11 mouse cellular contexts compared by ENCODE assay signal in genomic region chr7:119285290-119285689, GRCm38 (mm10).
A peak's percentile ranks its signal among the peaks of the same experiment; 100 is the strongest.
DNase-seq lines count a peak whose midpoint lies in the region; ATAC-seq and TF ChIP-seq lines count a peak whose summit lies in the region.
"Had no signal": no experiment of that assay in that cellular context is flagged by ENCODE, and none has a peak within 500 bp of the region (broad histone marks: within the 10 kb centered on the region; RNA-seq: fewer than 3 reads in every experiment).

No protein-coding gene starts in this region.

- H3K4me1 ChIP-seq in forebrain, embryonic 15.5 days, result no peaks in the 10 kb centered on the region
- H3K4me1 ChIP-seq in forebrain, embryonic 12.5 days, result no peaks in the 10 kb centered on the region
- H3K4me1 ChIP-seq in midbrain, embryonic 15.5 days, result no peaks in the 10 kb centered on the region

- WGBS in forebrain, embryonic 15.5 days, result 76% methylated on average over 5 of the region's 5 CpGs
- 79% methylated on average over 5 of the region's 5 CpGs for WGBS in forebrain, embryonic 12.5 days
- WGBS in midbrain, embryonic 15.5 days, result 77% methylated on average over 5 of the region's 5 CpGs

- H3K9ac ChIP-seq in forebrain, embryonic 15.5 days (replicated peaks), result no peak overlapping the region
- no peak overlapping the region for H3K9ac ChIP-seq in forebrain, embryonic 12.5 days
- H3K9ac ChIP-seq in midbrain, embryonic 15.5 days, result no peak overlapping the region

- no peaks in the 10 kb centered on the region for H3K9me3 ChIP-seq in forebrain, embryonic 15.5 days
- H3K9me3 ChIP-seq in forebrain, embryonic 12.5 days, result no peaks in the 10 kb centered on the region
- H3K9me3 ChIP-seq in midbrain, embryonic 15.5 days, result no peaks in the 10 kb centered on the region

- H3K27me3 ChIP-seq in forebrain, embryonic 15.5 days, result no peaks in the 10 kb centered on the region
- H3K27me3 ChIP-seq in forebrain, embryonic 12.5 days, result no peaks in the 10 kb centered on the region
- no peaks in the 10 kb centered on the region for H3K27me3 ChIP-seq in midbrain, embryonic 15.5 days (replicated peaks)

- TF ChIP-seq CTCF in brain, embryonic 14.5 days (IDR thresholded peaks at IDR 0.05; ENCODE audit: borderline replicate concordance, extremely low read depth, insufficient read depth, insufficient read length), result no peak

- DNase-seq in brain, embryonic 14.5 days (ENCODE audit: low read depth), result peak; percentile 71
- DNase-seq in layer of hippocampus, adult 9-10 months (ENCODE audit: low spot score), result peak; percentile 45
- no peak for DNase-seq in heart, postnatal 10 days
- no peak for DNase-seq in urinary bladder, postnatal 10 days (ENCODE audit: low spot score)
- DNase-seq in urinary bladder, adult 18-20 months (ENCODE audit: low spot score in 2 of 2), result no peak
- DNase-seq: B cell, adult 2 months; kidney, adult 11 months had no signal

- intact Hi-C loops in heart, postnatal 10 days (cut with DNase I), result no loop called here

- H3K4me3 ChIP-seq in forebrain, embryonic 15.5 days, result no peak overlapping the region
- no peak overlapping the region for H3K4me3 ChIP-seq in forebrain, embryonic 12.5 days (replicated peaks)
- no peak overlapping the region for H3K4me3 ChIP-seq in midbrain, embryonic 15.5 days

- no peaks in the 10 kb centered on the region for H3K36me3 ChIP-seq in forebrain, embryonic 15.5 days
- H3K36me3 ChIP-seq in forebrain, embryonic 12.5 days (replicated peaks), result no peaks in the 10 kb centered on the region
- no peaks in the 10 kb centered on the region for H3K36me3 ChIP-seq in midbrain, embryonic 15.5 days (replicated peaks)
- H3K36me3 ChIP-seq: G1E had no signal

- no peak overlapping the region for H3K4me2 ChIP-seq in forebrain, embryonic 15.5 days (replicated peaks)
- H3K4me2 ChIP-seq in forebrain, embryonic 12.5 days, result no peak overlapping the region
- no peak overlapping the region for H3K4me2 ChIP-seq in midbrain, embryonic 15.5 days

- no peak for TF ChIP-seq POLR2A in brain, embryonic 14.5 days (IDR thresholded peaks at IDR 0.05; ENCODE audit: borderline replicate concordance, extremely low read depth, insufficient read depth, insufficient read length, poor library complexity, severe bottlenecking)

- H3K27ac ChIP-seq in forebrain, embryonic 15.5 days (replicated peaks), result no peak overlapping the region
- H3K27ac ChIP-seq in forebrain, embryonic 12.5 days, result no peak overlapping the region
- H3K27ac ChIP-seq in midbrain, embryonic 15.5 days, result no peak overlapping the region

- 0 out of 2 replicates have a peak, but pooled peaks have one; percentile 58 for ATAC-seq in forebrain, embryonic 15.5 days (replicated peaks)
- ATAC-seq in forebrain, embryonic 12.5 days (ENCODE audit: low FRiP score), result no peak
- ATAC-seq in midbrain, embryonic 15.5 days (replicated peaks), result peak; percentile 45; the same call in 1 of the 2 replicates

Comparison
In these comparisons a context has a peak if more than half of its experiments do, and no peak if none do; other contexts are left out.
1. DNase-seq: peak in brain, embryonic 14.5 days (single experiment) and layer of hippocampus, adult 9-10 months (single experiment); none in heart, postnatal 10 days (0 of 2), urinary bladder, postnatal 10 days (single experiment) and urinary bladder, adult 18-20 months (0 of 2).